Mouse (Mus musculus) activated CD4-positive, CD25-positive, alpha-beta regulatory T cell (primary cell): Measurements from ENCODE around the gene Katnal1. TPM values are rescaled to one million over a fixed set of nuclear protein-coding genes. Genes with fewer than 3 reads are reported as not detected.

Experiments
- polyA plus RNA-seq, 2 experiments: library from polyadenylated mRNA; unstranded; fragments of 100-300 nt; shearing (Covaris generic); gene quantifications; one replicate each; pipeline ENCODE4 v1.2.1; 2017

Katnal1 gene
- polyA plus RNA-seq, result 1 to 10 TPM; 1.0 to 6.1 TPM

DNA sequence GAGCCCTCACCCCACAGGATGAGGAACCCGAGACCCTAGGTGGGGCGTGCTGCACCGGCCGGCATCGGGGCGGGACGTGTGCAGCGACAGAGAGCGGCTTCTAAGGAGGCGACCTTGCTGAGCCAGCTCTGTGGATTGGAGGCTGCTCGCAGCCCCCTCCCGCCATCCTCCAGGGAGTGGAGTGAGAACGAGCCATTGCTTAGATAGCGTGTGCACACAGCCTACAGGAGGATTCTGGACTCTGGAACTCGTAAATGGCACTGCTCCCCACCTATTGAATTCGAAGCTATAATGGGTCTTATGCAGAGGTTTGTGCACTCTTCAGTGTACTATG lies at the start of gene Katnal1:
Gene Katnal1 (minus strand): TSS at position 205 of the 334 bp plus-strand sequence.

Other genes starting within 250 kb of the Katnal1 start
- 1 to 10 TPM in 1 of 2 experiments, not detected in 1; 1.2 TPM for gene Gm42791, start 65.8 kb upstream of the Katnal1 start, polyA plus RNA-seq